Mouse (Mus musculus) intestine, embryonic 14.5 days (tissue): ENCODE results near the gene Mycbpap. TPM values are rescaled to one million over a fixed set of nuclear protein-coding genes. Genes with fewer than 3 reads are reported as not detected.

ENCODE experiments used
- ATAC-seq: fragments of 200-750 bp; cut with Nextera tagmentation; replicated peaks from 2 replicates; pipeline ENCODE4 v1.8.0; 2017; ENCODE audit warnings: low read depth, moderate number of reproducible peaks, moderate TSS enrichment, moderate library complexity; ENCODE audit not compliant: low FRiP score, low TSS enrichment
- DNase-seq: peaks from one replicate; pipeline ENCODE4 v3.0.0-alpha.2; 2018; ENCODE audit warnings: low spot score
- H3K27ac ChIP-seq: fragments of 300-500 bp; sonication (generic); 2 replicates; pipeline ENCODE4 v1.5.1; 2014; ENCODE audit warnings: low read depth, mild to moderate bottlenecking, control low read depth
- H3K27me3 ChIP-seq: fragments of 300-500 bp; sonication (generic); replicated peaks from 2 replicates; pipeline ENCODE4 v1.6.1; 2014; ENCODE audit warnings: low read length, control low read depth; ENCODE audit not compliant: control insufficient read depth, insufficient read depth
- H3K36me3 ChIP-seq: fragments of 300-500 bp; sonication (generic); 2 replicates; pipeline ENCODE4 v1.6.1; 2014; ENCODE audit warnings: low read length, control low read depth; ENCODE audit not compliant: control insufficient read depth, insufficient read depth
- H3K4me1 ChIP-seq: fragments of 300-500 bp; sonication (generic); replicated peaks from 2 replicates; pipeline ENCODE4 v1.6.1; 2014; ENCODE audit warnings: low read length, control low read depth, mixed read lengths; ENCODE audit not compliant: control insufficient read depth, insufficient read depth
- H3K4me2 ChIP-seq: fragments of 300-500 bp; sonication (generic); 2 replicates; pipeline ENCODE4 v1.6.1; 2014; ENCODE audit warnings: low read length
- H3K4me3 ChIP-seq: fragments of 300-500 bp; sonication (generic); 2 replicates; pipeline ENCODE4 v1.5.1; 2014; ENCODE audit warnings: low read depth, low read length, control low read depth, mixed read lengths
- H3K9ac ChIP-seq: fragments of 300-500 bp; sonication (generic); 2 replicates; pipeline ENCODE4 v1.6.1; 2014; ENCODE audit warnings: mild to moderate bottlenecking, low read length
- H3K9me3 ChIP-seq: fragments of 300-500 bp; sonication (generic); 2 replicates; pipeline ENCODE4 v1.6.1; 2016; ENCODE audit warnings: low read length, control low read depth; ENCODE audit not compliant: control insufficient read depth
- WGBS: fragments of 180-500 bp; shearing (Covaris S2); extraction: QIAGEN DNeasy Blood & Tissue Kit; methylation state at CpG from one replicate; pipeline ENCODE4 v1.1.7; 2014; 5-methylcytosine and 5-hydroxymethylcytosine counted together
- polyA plus RNA-seq: library from polyadenylated mRNA; unstranded; fragments of >200 nt; fragmentation: Nextera tagmentation; extraction: Ambion mirVana; gene quantifications from 2 replicates; pipeline ENCODE4 v1.2.1, GENCODE M21; 2014

The Mycbpap gene
- polyA plus RNA-seq, 1 experiment from 2014 or later: 1.8 TPM

DNA sequence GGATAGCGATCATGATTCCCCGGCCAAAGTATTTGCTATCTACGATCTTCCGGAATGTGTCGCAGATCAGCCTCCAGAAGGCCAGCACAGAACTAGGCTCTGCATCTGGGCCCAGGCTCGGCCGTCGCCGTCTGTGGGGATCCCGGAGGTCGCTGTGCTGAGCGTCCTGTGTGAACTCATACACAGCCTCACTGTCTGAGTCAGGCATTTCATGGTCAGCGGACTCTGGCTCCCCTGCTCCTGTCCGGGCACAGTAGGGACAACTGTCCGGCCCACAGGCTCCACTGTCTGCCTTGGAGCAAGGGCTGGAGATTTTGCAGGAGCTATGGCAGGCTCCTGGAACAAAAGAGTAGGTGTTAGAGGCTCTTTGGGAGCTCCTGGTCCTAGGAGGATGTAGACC, 64.5 kb downstream of the Mycbpap start:
- no peak for DNase-seq
- ATAC-seq: no peak
- H3K4me1 ChIP-seq: no peaks in the 10 kb centered on the region
- no peak overlapping the region for H3K9ac ChIP-seq
- no peak overlapping the region for H3K27ac ChIP-seq
- H3K27me3 ChIP-seq: no peaks in the 10 kb centered on the region
- 84% methylated on average over 15 of the region's 15 CpGs for WGBS
- H3K4me3 ChIP-seq: no peak overlapping the region
- H3K4me2 ChIP-seq: no peak overlapping the region
- H3K9me3 ChIP-seq: no peaks in the 10 kb centered on the region
- peaks cover 16% of the 10 kb centered on the region for H3K36me3 ChIP-seq

DNA sequence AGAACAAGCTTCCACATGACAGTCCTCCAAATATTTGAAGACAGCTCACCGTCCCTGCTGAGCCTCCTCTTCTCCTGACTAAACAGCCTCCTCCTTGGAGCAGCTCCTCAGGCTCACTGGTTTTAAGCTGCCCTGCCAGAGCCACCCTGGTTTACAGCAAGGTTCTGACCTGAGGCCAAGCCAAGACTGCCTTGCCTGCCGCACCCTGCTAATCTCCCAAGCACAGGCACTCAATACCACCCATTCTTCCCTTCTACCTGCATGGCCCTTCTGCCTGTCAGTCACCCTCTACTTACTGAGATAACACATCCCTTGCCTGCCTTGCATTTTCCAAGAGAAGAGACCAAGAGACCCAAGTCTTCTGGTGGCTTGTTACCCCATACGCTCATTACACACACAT, 65.2 kb downstream of the Mycbpap start:
- no peaks in the 10 kb centered on the region for H3K9me3 ChIP-seq
- no peak overlapping the region for H3K27ac ChIP-seq
- no peak overlapping the region for H3K4me3 ChIP-seq
- 43% methylated on average over 3 of the region's 3 CpGs for WGBS
- no peak for DNase-seq
- no peak overlapping the region for H3K4me2 ChIP-seq
- H3K36me3 ChIP-seq: peaks cover 13% of the 10 kb centered on the region
- no peaks in the 10 kb centered on the region for H3K4me1 ChIP-seq
- no peak for ATAC-seq
- H3K27me3 ChIP-seq: no peaks in the 10 kb centered on the region
- no peak overlapping the region for H3K9ac ChIP-seq

DNA sequence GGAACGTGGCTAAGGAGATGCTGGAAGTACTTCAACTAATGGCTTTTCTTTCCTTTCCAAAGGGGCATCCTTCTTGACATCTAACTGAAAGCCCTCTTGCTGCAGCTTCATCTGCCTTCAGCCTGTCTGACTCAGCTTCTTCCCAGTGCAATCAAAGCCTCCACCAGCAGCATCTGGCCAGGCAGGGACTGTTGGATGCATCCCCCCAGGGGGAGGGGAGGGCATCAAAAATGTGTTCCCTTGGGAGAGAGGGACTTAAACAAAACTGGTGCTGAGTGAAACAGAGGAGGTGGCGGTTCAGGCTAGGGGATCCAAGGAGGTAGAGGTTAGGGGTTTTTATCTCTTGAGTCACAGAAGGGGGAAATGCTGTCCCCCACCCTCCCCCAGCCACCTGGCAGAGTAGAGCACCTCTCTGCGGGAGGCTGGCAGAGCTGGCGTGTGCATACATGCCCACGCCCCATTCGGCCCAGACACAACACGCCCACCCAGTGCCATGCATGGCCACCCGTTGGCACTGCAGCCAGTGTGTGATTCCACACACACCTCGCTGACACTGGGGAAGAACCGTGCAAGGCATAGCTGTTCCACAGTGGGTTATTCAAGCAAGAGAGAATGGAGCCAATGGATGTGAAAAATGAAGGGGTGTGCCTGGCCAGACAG, 66.3 kb downstream of the Mycbpap start:
- ATAC-seq (no peak), DNase-seq (no peak)
- H3K4me1 ChIP-seq: 0 out of 2 replicates have a peak, but pooled peaks cover 6% of the 10 kb centered on the region
- no peak overlapping the region for H3K4me3 ChIP-seq
- H3K27me3 ChIP-seq: no peaks in the 10 kb centered on the region
- H3K9ac ChIP-seq: no peak overlapping the region
- H3K9me3 ChIP-seq: no peaks in the 10 kb centered on the region
- no peak overlapping the region for H3K27ac ChIP-seq
- peaks cover 11% of the 10 kb centered on the region for H3K36me3 ChIP-seq
- H3K4me2 ChIP-seq: no peak overlapping the region
- 82% methylated on average over 10 of the region's 10 CpGs for WGBS

DNA sequence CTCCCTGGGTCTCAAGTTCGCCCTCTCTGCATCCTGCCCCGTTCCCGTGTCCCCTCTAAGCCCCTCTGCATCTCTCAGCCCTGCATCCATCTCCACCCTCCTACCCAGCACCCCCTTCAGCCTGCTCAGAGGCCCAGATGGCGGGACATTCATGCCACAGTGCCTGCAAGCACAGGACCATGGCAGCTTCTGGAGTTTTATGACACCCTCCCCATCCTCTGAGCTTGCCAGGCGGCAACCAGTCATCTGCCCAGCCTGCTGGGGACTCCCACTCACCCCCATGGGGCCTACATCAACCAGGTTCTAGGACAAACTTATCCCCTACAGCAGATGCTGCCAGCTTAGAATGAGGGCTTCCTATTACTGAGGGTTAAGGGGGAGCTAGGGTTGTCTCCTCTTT, 66.8 kb downstream of the Mycbpap start:
- peaks cover 8% of the 10 kb centered on the region for H3K36me3 ChIP-seq
- H3K4me1 ChIP-seq: 0 out of 2 replicates have a peak, but pooled peaks cover 6% of the 10 kb centered on the region
- DNase-seq (no peak), ATAC-seq (no peak)
- H3K4me2 ChIP-seq: no peak overlapping the region
- H3K9me3 ChIP-seq: no peaks in the 10 kb centered on the region
- 62% methylated on average over 5 of the region's 5 CpGs for WGBS
- H3K9ac ChIP-seq: no peak overlapping the region
- no peak overlapping the region for H3K4me3 ChIP-seq
- H3K27ac ChIP-seq: no peak overlapping the region
- no peaks in the 10 kb centered on the region for H3K27me3 ChIP-seq

Other genes starting within 250 kb of the Mycbpap start
- 1.1 and 1.6 TPM in 2 replicates for gene Gm21885, start 239.9 kb downstream of the Mycbpap start, polyA plus RNA-seq
- gene Luc7l3, start 199.8 kb downstream of the Mycbpap start, polyA plus RNA-seq: 89.6 and 96.3 TPM in 2 replicates
- gene Ankrd40, start 193.7 kb downstream of the Mycbpap start, polyA plus RNA-seq: 19.9 and 20.4 TPM in 2 replicates
- 1.5 and 2.1 TPM in 2 replicates for gene Abcc3, start 128.7 kb downstream of the Mycbpap start, polyA plus RNA-seq
- 11.1 and 11.5 TPM in 2 replicates for gene Cacna1g, start 47.5 kb downstream of the Mycbpap start, polyA plus RNA-seq
- 0.08 and 0.24 TPM in 2 replicates for gene Spata20, start 35.6 kb downstream of the Mycbpap start, polyA plus RNA-seq
- 1.8 TPM in 2 replicates for gene Epn3, start 21.8 kb downstream of the Mycbpap start, polyA plus RNA-seq
- 2.9 and 3.8 TPM in 2 replicates for gene Rsad1, start 27.5 kb upstream of the Mycbpap start, polyA plus RNA-seq
- 0.77 and 1.2 TPM in 2 replicates for gene Chad, start 43.3 kb upstream of the Mycbpap start, polyA plus RNA-seq
- 5.7 TPM in 2 replicates for gene Acsf2, start 80.1 kb upstream of the Mycbpap start, polyA plus RNA-seq
- gene Lrrc59, start 108.0 kb upstream of the Mycbpap start, polyA plus RNA-seq: 168 and 180 TPM in 2 replicates
- 137 and 142 TPM in 2 replicates for gene Mrpl27, start 132.0 kb upstream of the Mycbpap start, polyA plus RNA-seq
- 25.2 and 26.0 TPM in 2 replicates for gene Eme1, start 132.2 kb upstream of the Mycbpap start, polyA plus RNA-seq
- gene Xylt2, start 155.8 kb upstream of the Mycbpap start, polyA plus RNA-seq: 19.9 and 21.1 TPM in 2 replicates
- gene Gm11541, start 182.8 kb upstream of the Mycbpap start, polyA plus RNA-seq: 0.89 and 1.1 TPM in 2 replicates
- gene Cdc34b, start 220.0 kb upstream of the Mycbpap start, polyA plus RNA-seq: 0.20 TPM in 1 of 2 replicates, not detected in the other